Comparison of ENCODE assay signal across 8 mouse cellular contexts in genomic region chrX:50635634-50636033, GRCm38 (mm10).
DNase-seq lines count a peak whose midpoint lies in the region; ATAC-seq and TF ChIP-seq lines count a peak whose summit lies in the region.

No protein-coding gene starts in this region.

- H3K4me3 ChIP-seq in heart, embryonic 12.5 days = peak overlapping the region; percentile 70
- peak overlapping the region; percentile 47 for H3K4me3 ChIP-seq in ES-Bruce4 (ENCODE audit: low read depth, low read length)
- peak overlapping the region; percentile 52 for H3K4me3 ChIP-seq in forebrain, embryonic 15.5 days
- peak overlapping the region; percentile 63 for H3K4me3 ChIP-seq in macrophage (ENCODE audit: inconsistent target)

- no peak for TF ChIP-seq CTCF in ES-Bruce4 (IDR thresholded peaks at IDR 0.05; ENCODE audit: low read depth, low read length)

- whole genome bisulfite sequencing in heart, embryonic 12.5 days = 35% methylated on average over 6 of the region's 6 CpGs
- 35% methylated on average over 6 of the region's 6 CpGs for WGBS in forebrain, embryonic 15.5 days
- 42% methylated on average over 5 of the region's 6 CpGs for WGBS in macrophage (ENCODE audit: missing documents)

- H3K36me3 ChIP-seq in heart, embryonic 12.5 days = no peaks in the 10 kb centered on the region
- H3K36me3 ChIP-seq in ES-Bruce4 (ENCODE audit: control insufficient read depth, insufficient read depth, low read length, poor library complexity, severe bottlenecking) = peaks cover 7% of the 10 kb centered on the region
- H3K36me3 ChIP-seq in forebrain, embryonic 15.5 days = no peaks in the 10 kb centered on the region
- no peaks in the 10 kb centered on the region for H3K36me3 ChIP-seq in macrophage (ENCODE audit: inconsistent target)

- peak overlapping the region; percentile 63 for H3K4me2 ChIP-seq in heart, embryonic 12.5 days
- peak overlapping the region; percentile 56 for H3K4me2 ChIP-seq in forebrain, embryonic 15.5 days (replicated peaks)

- no peak for TF ChIP-seq EP300 in ES-Bruce4 (IDR thresholded peaks at IDR 0.05; ENCODE audit: insufficient read depth, low read depth, low read length)

- H3K9ac ChIP-seq in heart, embryonic 12.5 days = peak overlapping the region; percentile 37; the same call in 1 of the 2 replicates
- peak overlapping the region; percentile 93 for H3K9ac ChIP-seq in ES-Bruce4 (ENCODE audit: low read depth, poor library complexity, severe bottlenecking)
- H3K9ac ChIP-seq in forebrain, embryonic 15.5 days (replicated peaks) = peak overlapping the region; percentile 26; the same call in 1 of the 2 replicates

- peak overlapping the region; percentile 66; the same call in 1 of the 2 replicates for H3K27ac ChIP-seq in heart, embryonic 12.5 days (ENCODE audit: poor library complexity, severe bottlenecking)
- H3K27ac ChIP-seq in ES-Bruce4 (ENCODE audit: insufficient read depth, low read length) = peak overlapping the region; percentile 70
- no peak overlapping the region for H3K27ac ChIP-seq in forebrain, embryonic 15.5 days (replicated peaks)
- H3K27ac ChIP-seq in macrophage = no peak overlapping the region

- H3K79me2 ChIP-seq in macrophage (ENCODE audit: inconsistent target) = no peaks in the 10 kb centered on the region; the same call in 1 of the 2 replicates

- DNase-seq in heart, postnatal 4 days = no peak
- no peak for DNase-seq in thymus, postnatal 14 days
- no peak for DNase-seq in retina, postnatal 1 day
- DNase-seq in layer of hippocampus, postnatal 36 days = no peak

- H3K27me3 ChIP-seq in heart, embryonic 12.5 days (replicated peaks) = 0 out of 2 replicates have a peak, but pooled peaks cover 5% of the 10 kb centered on the region
- no peaks in the 10 kb centered on the region for H3K27me3 ChIP-seq in ES-Bruce4 (ENCODE audit: control insufficient read depth, insufficient read depth, low read length, poor library complexity, severe bottlenecking)
- no peaks in the 10 kb centered on the region for H3K27me3 ChIP-seq in forebrain, embryonic 15.5 days

- no peaks in the 10 kb centered on the region for H3K9me3 ChIP-seq in heart, embryonic 12.5 days (replicated peaks)
- H3K9me3 ChIP-seq in ES-Bruce4 (replicated peaks; ENCODE audit: control insufficient read depth, insufficient read depth, low read length, poor library complexity, severe bottlenecking) = no peaks in the 10 kb centered on the region
- no peaks in the 10 kb centered on the region for H3K9me3 ChIP-seq in forebrain, embryonic 15.5 days

- no peak for TF ChIP-seq POLR2A in ES-Bruce4 (IDR thresholded peaks at IDR 0.05; ENCODE audit: insufficient read depth, low read length)

- peak; percentile 51; the same call in 1 of the 2 replicates for ATAC-seq in heart, embryonic 12.5 days (ENCODE audit: insufficient number of reproducible peaks, low FRiP score)
- ATAC-seq in forebrain, embryonic 15.5 days (replicated peaks) = peak; percentile 61

- H3K4me1 ChIP-seq in heart, embryonic 12.5 days (replicated peaks) = peaks cover 6% of the 10 kb centered on the region; the same call in 1 of the 2 replicates
- no peaks in the 10 kb centered on the region for H3K4me1 ChIP-seq in ES-Bruce4 (ENCODE audit: control insufficient read depth, insufficient read depth, low read length)
- peaks cover 2% of the 10 kb centered on the region; the same call in 1 of the 2 replicates for H3K4me1 ChIP-seq in forebrain, embryonic 15.5 days

Comparison
In these comparisons a context has a peak if more than half of its experiments do, and no peak if none do; other contexts are left out.
1. H3K27ac ChIP-seq: peak in heart, embryonic 12.5 days (single experiment) and ES-Bruce4 (single experiment); none in forebrain, embryonic 15.5 days (single experiment) and macrophage (single experiment).
2. H3K9ac ChIP-seq: peak in every context shown above with its lines; median percentile 93 in ES-Bruce4; 37 in heart, embryonic 12.5 days; 26 in forebrain, embryonic 15.5 days.
3. Peak in every context shown above with its lines, with median percentiles within 50 percentile points of each other: H3K4me3 ChIP-seq.